Mouse (Mus musculus): ENCODE results near the gene Il1r1. TPM values are rescaled to one million over a fixed set of nuclear protein-coding genes. Genes with fewer than 3 reads are reported as not detected.

The Il1r1 gene
- polyA plus RNA-seq, 1 experiment from 2014 or later, result 9.2 TPM

DNA sequence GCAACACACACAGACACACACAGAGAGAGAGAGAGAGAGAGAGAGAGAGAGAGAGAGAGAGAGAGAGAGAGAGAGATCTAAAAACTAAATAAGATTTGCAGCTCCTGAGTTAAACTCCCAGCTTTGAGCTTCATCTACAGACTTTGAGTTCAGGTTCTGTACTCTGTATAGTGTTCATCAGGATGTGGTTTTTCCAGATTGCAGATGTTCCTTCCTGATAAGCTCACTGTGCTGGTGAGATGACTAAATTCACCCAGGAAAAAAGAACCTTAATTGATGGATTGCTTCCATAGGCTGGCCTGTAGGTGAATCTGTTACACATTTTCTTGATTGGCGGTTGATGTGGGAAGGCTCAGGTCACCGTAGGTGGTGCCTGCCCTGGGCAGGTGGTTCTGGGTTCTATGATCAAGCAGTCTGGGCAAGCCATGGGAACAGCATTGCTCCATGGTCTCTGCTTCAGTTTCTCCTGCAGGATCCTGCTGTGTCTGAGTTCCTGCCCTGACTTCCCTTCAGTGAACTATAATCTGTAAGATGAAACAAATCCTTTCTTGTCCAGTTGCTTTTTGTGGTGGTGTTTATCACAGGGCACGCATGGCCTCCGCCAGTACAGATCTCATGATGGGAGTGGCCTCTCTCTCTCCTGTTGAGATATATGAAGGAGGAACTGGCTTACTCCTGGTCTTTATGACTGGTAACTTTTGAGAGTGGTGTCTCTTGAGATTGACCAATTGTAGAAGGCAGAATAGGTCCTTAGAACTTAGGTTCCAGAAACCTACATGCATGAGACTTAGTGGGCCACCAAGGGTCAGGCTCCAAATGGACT, 11.3 kb upstream of the Il1r1 start:
- no peak for DNase-seq

DNA sequence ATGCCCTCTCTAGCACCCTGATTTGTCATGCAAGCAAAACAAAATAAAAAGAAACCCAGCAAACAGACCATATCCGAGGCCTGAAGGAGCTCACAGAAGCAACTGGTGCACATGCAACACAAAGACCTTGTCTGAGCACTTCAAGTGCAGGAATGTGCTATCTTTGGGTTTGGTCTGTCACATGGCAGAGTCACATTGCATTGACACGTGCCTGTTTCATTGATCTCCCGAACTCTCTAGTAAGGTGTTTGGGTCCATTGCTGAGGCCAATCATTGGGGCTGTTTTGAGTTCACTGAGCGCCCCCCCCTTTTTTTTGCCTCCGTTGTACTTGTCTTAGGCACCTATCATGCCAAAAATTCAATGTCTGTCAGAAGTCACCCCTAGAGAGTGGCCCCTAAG, 7.4 kb upstream of the Il1r1 start:
- no peak overlapping the region for H3K27ac ChIP-seq
- H3K4me3 ChIP-seq (replicated peaks), result no peak overlapping the region
- H3K36me3 ChIP-seq, result no peaks in the 10 kb centered on the region
- DNase-seq (no peak), ATAC-seq (ENCODE audit: low read depth) (no peak)
- WGBS (ENCODE audit: insufficient replicate concordance), result 66% methylated on average over 5 of the region's 5 CpGs
- no peaks in the 10 kb centered on the region; the same call in 1 of the 2 replicates for H3K9me3 ChIP-seq (replicated peaks)
- no peak overlapping the region for H3K9ac ChIP-seq
- H3K4me1 ChIP-seq (replicated peaks), result peaks cover 4% of the 10 kb centered on the region; the same call in 1 of the 2 replicates
- H3K27me3 ChIP-seq, result no peaks in the 10 kb centered on the region
- H3K4me2 ChIP-seq, result no peak overlapping the region

More for the DNA sequence above, 11.3 kb upstream of the Il1r1 start:
- no peak for ATAC-seq (ENCODE audit: low read depth)
- no peak overlapping the region for H3K27ac ChIP-seq
- no peak overlapping the region for H3K4me2 ChIP-seq
- no peak overlapping the region for H3K4me3 ChIP-seq (replicated peaks)
- no peaks in the 10 kb centered on the region for H3K27me3 ChIP-seq
- H3K9me3 ChIP-seq (replicated peaks), result no peaks in the 10 kb centered on the region; the same call in 1 of the 2 replicates
- no peaks in the 10 kb centered on the region for H3K36me3 ChIP-seq
- WGBS (ENCODE audit: insufficient replicate concordance), result 31% methylated on average over 4 of the region's 4 CpGs
- peaks cover 4% of the 10 kb centered on the region; the same call in 1 of the 2 replicates for H3K4me1 ChIP-seq (replicated peaks)
- H3K9ac ChIP-seq, result no peak overlapping the region

DNA sequence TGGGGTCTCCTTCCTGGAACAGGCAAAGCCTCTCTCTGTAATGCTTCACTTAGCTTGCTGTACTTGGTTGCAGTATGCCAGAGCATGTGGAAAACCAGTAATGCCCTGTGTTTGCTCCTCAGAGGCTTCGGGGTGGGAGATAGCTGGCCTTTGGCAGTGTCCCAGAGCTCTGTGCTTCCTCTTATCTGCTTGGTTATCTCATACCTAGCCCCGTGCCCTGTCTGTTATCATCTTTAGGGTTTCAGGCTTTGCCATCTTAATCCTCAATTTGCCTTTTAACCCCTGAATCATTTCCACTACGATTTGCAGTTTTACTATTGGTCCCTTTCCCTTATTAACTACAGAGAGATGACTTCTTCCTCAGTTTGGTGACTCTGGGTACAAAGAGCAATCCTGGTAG, 6.3 kb upstream of the Il1r1 start:
- H3K27me3 ChIP-seq, result no peaks in the 10 kb centered on the region
- no peaks in the 10 kb centered on the region for H3K36me3 ChIP-seq
- H3K4me1 ChIP-seq (replicated peaks), result peaks cover 4% of the 10 kb centered on the region; the same call in 1 of the 2 replicates
- H3K4me3 ChIP-seq (replicated peaks), result no peak overlapping the region
- no peak overlapping the region for H3K27ac ChIP-seq
- no peak overlapping the region for H3K4me2 ChIP-seq
- DNase-seq (no peak), ATAC-seq (ENCODE audit: low read depth) (no peak)
- 37% methylated on average over 3 of the region's 3 CpGs for WGBS (ENCODE audit: insufficient replicate concordance)
- H3K9ac ChIP-seq, result no peak overlapping the region
- no peaks in the 10 kb centered on the region for H3K9me3 ChIP-seq (replicated peaks)

DNA sequence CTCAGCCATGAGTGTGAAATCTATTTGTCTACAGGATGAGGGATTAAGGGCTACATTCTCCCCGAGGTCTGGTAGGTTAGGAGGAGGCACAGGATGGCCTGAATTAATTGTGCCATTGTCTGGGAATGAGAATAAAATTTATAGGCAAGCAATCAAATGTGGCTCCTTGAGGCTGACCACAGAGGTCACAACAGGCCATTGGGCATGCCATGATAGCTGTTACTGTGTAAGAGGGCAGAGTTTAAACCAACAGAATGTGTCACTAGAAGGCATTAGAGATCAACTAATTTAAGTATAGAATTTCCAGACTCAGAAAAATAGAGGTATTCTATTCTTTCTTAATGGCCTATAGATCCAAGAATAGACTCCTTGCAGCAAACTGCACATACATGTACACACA, 4.3 kb upstream of the Il1r1 start:
- Histone ChIP-seq H3K4me3 (replicated peaks) (no peak overlapping the region), H3K4me2 (no peak overlapping the region), H3K9me3 (replicated peaks) (no peaks in the 10 kb centered on the region), H3K36me3 (no peaks in the 10 kb centered on the region), H3K27ac (no peak overlapping the region), H3K4me1 (replicated peaks) (peaks cover 12% of the 10 kb centered on the region), H3K9ac (no peak overlapping the region), H3K27me3 (no peaks in the 10 kb centered on the region)
- WGBS (ENCODE audit: insufficient replicate concordance), result 45% methylated on average over 1 of the region's 1 CpGs
- ATAC-seq (ENCODE audit: low read depth) (no peak), DNase-seq (no peak)

DNA sequence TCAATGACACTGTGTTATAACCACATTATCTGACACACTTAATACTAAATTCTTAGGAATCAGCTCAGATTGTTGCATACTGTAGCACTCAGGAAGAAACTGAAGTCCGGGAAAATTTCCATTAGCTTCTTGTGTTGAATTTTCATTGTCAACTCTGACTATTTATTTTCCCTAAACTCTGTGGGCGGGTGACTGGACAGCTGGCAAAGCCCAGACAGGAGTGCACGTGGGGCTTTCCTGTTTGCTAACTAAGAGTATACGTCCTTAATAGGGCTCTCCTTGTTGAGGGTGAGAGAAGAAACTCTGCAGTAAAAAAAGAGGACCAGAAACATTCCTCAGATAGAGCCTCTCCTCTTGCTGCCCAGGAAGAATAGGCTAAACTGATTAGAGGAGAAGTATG, 3.0 kb upstream of the Il1r1 start:
- no peak overlapping the region for H3K4me2 ChIP-seq
- H3K9ac ChIP-seq, result no peak overlapping the region
- no peaks in the 10 kb centered on the region for H3K27me3 ChIP-seq
- H3K9me3 ChIP-seq (replicated peaks), result no peaks in the 10 kb centered on the region
- ATAC-seq (ENCODE audit: low read depth) (no peak), DNase-seq (no peak)
- no peak overlapping the region for H3K4me3 ChIP-seq (replicated peaks)
- peaks cover 15% of the 10 kb centered on the region for H3K4me1 ChIP-seq (replicated peaks)
- H3K27ac ChIP-seq, result no peak overlapping the region
- no peaks in the 10 kb centered on the region for H3K36me3 ChIP-seq
- WGBS (ENCODE audit: insufficient replicate concordance), result 44% methylated on average over 4 of the region's 4 CpGs

DNA sequence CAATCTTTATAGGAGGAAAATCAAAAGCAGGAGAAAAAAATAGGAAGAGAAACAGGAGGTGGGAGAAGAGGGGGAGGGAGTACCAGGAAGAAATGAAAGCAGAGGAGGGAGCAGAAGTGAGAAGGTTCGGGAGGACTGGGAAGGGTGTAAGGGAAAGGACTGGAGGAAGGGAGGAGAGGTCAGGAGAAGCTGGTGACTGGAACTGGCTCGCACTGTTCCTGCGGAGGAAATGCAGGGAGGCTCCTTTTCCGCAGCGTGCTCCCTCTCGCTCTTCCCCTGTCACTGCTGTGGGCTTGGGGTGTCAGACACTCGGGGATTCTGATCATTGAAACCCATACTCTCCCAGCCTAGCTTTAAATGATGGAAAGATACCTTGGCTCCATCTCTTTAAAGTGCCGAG, 2.2 kb upstream of the Il1r1 start:
- whole genome bisulfite sequencing (ENCODE audit: insufficient replicate concordance), result 56% methylated on average over 8 of the region's 8 CpGs
- no peak overlapping the region; the same call in 1 of the 2 replicates for H3K27ac ChIP-seq

DNA sequence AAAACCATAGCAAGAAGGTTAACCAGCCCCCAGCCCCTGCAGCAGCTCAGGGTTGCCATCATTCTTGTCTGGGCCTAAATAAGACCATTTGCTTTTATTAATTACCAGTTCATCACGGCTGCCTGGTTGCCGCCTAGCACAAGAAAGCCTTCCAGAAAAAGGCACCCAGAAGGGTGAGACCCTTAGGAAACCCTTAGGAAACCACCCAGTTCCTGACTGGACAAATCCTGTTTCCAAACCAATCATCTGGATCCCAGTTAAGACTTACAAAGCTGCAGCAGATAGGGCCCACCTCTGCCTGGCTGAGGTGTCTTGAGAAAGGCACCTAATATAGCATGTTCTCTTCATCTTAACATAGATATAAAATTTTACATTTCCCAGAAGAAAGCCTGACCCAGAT, 1.3 kb upstream of the Il1r1 start:
- no peaks in the 10 kb centered on the region for H3K36me3 ChIP-seq
- ATAC-seq (ENCODE audit: low read depth) (no peak), DNase-seq (no peak)
- H3K9ac ChIP-seq, result no peak overlapping the region
- peaks cover 21% of the 10 kb centered on the region for H3K4me1 ChIP-seq (replicated peaks)
- no peaks in the 10 kb centered on the region for H3K27me3 ChIP-seq
- H3K9me3 ChIP-seq (replicated peaks), result no peaks in the 10 kb centered on the region
- 80% methylated on average over 2 of the region's 2 CpGs for WGBS (ENCODE audit: insufficient replicate concordance)
- no peak overlapping the region for H3K4me3 ChIP-seq (replicated peaks)
- no peak overlapping the region for H3K27ac ChIP-seq
- H3K4me2 ChIP-seq, result no peak overlapping the region

More for the DNA sequence above, 2.2 kb upstream of the Il1r1 start:
- ATAC-seq (ENCODE audit: low read depth), result no peak
- DNase-seq, result no peak
- H3K27me3 ChIP-seq, result no peaks in the 10 kb centered on the region
- H3K36me3 ChIP-seq, result no peaks in the 10 kb centered on the region
- peaks cover 15% of the 10 kb centered on the region for H3K4me1 ChIP-seq (replicated peaks)
- no peak overlapping the region for H3K9ac ChIP-seq
- H3K9me3 ChIP-seq (replicated peaks), result no peaks in the 10 kb centered on the region
- no peak overlapping the region for H3K4me2 ChIP-seq
- H3K4me3 ChIP-seq (replicated peaks), result no peak overlapping the region

DNA sequence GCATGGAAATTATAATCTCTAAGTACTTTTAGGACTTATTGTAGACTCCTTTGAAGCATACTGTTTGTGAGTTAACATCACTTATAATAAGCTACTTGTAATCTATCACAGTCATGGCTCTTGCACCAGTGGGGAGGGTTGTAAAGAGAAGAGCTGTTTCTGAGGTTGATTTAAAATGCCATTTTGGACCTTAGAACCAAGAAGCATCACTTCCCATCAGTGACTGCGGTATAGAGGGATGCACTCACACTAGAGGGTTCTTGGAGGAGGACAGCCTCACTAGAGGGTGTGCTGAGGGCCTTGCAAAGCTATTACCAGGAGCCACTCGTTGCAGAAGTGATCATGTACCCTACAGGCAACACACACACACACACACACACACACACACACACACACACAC, 700 bp downstream of the Il1r1 start:
- no peak overlapping the region for H3K9ac ChIP-seq
- no peak overlapping the region for H3K4me3 ChIP-seq (replicated peaks)
- peak overlapping the region; percentile 29; the same call in 1 of the 2 replicates for H3K4me2 ChIP-seq
- H3K27me3 ChIP-seq, result no peaks in the 10 kb centered on the region
- whole genome bisulfite sequencing (ENCODE audit: insufficient replicate concordance), result 32% methylated on average over 2 of the region's 2 CpGs
- DNase-seq (no peak), ATAC-seq (ENCODE audit: low read depth) (no peak)
- H3K27ac ChIP-seq, result no peak overlapping the region; the same call in 1 of the 2 replicates
- peaks cover 41% of the 10 kb centered on the region for H3K4me1 ChIP-seq (replicated peaks)
- no peaks in the 10 kb centered on the region for H3K36me3 ChIP-seq
- H3K9me3 ChIP-seq (replicated peaks), result no peaks in the 10 kb centered on the region

DNA sequence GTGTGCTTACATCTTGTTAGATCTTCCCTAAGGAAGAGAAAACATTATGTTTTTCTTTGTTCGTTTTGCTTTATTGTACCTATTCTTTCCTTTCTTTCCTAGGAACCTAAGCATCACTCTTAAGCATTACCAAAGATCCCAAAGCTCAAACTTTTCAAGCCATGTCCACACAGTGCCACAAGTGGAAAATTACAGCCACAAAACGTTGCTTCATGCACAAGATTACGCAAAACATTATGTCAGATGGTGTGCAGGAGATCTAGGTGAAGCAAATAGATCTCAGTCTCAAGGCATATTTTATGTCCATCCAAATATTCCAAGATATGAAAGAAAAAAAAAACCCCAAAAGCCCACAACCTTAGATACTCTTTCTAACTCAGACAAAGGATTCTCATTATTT, 4.2 kb downstream of the Il1r1 start:
- Histone ChIP-seq H3K4me2 (no peak overlapping the region), H3K9me3 (replicated peaks) (no peaks in the 10 kb centered on the region), H3K27ac (peak overlapping the region; percentile 14; the same call in 1 of the 2 replicates), H3K4me3 (replicated peaks) (no peak overlapping the region), H3K36me3 (no peaks in the 10 kb centered on the region), H3K27me3 (no peaks in the 10 kb centered on the region), H3K4me1 (replicated peaks) (peaks cover 62% of the 10 kb centered on the region), H3K9ac (no peak overlapping the region)
- ATAC-seq (ENCODE audit: low read depth) (no peak), DNase-seq (no peak)
- WGBS (ENCODE audit: insufficient replicate concordance), result 66% methylated on average over 3 of the region's 3 CpGs

DNA sequence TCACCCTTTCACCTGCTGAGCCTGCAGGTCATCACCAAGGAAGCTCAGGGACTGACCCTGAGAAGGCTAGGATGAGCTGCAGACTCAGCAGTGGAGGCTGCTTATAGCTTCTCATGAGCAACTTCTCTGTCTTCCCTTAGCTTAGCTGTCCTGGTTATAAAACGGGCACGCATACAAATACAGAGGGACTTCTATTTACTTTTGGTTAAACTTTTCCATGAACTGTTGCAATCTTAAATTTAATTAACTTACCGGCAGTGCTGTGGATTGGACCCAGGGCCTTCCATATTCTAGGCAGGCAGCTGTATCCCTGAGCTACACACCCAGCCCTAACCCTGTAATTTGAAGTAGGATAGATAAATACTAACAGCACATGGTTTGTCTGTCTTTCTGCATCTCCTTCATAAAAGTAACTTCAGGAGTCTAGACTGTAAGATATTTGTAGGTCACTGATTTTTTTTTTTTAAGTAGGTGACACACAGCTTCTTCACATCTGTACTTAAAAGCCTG, 4.9 kb downstream of the Il1r1 start:
- WGBS (ENCODE audit: insufficient replicate concordance), result 65% methylated on average over 3 of the region's 3 CpGs
- peak overlapping the region; percentile 45 for H3K4me2 ChIP-seq
- DNase-seq (no peak), ATAC-seq (ENCODE audit: low read depth) (peak; percentile 49)
- H3K9ac ChIP-seq, result peak overlapping the region; percentile 34; the same call in 1 of the 2 replicates
- no peaks in the 10 kb centered on the region for H3K9me3 ChIP-seq (replicated peaks)
- H3K27ac ChIP-seq, result peak overlapping the region; percentile 83
- H3K36me3 ChIP-seq, result no peaks in the 10 kb centered on the region
- H3K4me1 ChIP-seq (replicated peaks), result peaks cover 57% of the 10 kb centered on the region
- no peak overlapping the region for H3K4me3 ChIP-seq (replicated peaks)
- H3K27me3 ChIP-seq, result no peaks in the 10 kb centered on the region

DNA sequence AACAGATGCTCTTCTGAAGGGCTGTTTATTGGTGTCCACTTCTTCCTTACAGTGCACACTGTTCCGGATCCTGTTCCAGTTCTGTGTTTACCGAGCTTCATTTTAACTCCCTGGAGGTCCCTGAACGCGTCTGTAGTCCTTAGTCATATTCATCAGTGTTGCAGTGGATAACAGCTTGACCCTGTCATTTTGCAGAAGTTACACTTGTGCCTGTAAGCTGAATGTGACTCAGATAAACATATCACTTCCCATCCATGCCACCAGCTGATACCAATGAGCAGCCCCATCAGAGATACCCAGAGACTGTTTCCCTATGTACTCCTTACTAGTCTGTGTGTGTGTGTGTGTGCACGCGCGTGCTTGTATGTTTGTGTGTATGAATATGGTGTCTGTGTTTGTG, 5.5 kb downstream of the Il1r1 start:
- peak overlapping the region; percentile 45 for H3K4me2 ChIP-seq
- no peaks in the 10 kb centered on the region for H3K36me3 ChIP-seq
- H3K27me3 ChIP-seq, result no peaks in the 10 kb centered on the region
- ATAC-seq (ENCODE audit: low read depth) (peak; percentile 97), DNase-seq (peak; percentile 72)
- peaks cover 53% of the 10 kb centered on the region for H3K4me1 ChIP-seq (replicated peaks)
- peak overlapping the region; percentile 83 for H3K27ac ChIP-seq
- 18% methylated on average over 7 of the region's 7 CpGs for WGBS (ENCODE audit: insufficient replicate concordance)
- H3K9ac ChIP-seq, result peak overlapping the region; percentile 34; the same call in 1 of the 2 replicates
- H3K4me3 ChIP-seq (replicated peaks), result no peak overlapping the region
- H3K9me3 ChIP-seq (replicated peaks), result no peaks in the 10 kb centered on the region

Measured in liver, embryonic 13.5 days (tissue).